In the genomic region with DNA sequence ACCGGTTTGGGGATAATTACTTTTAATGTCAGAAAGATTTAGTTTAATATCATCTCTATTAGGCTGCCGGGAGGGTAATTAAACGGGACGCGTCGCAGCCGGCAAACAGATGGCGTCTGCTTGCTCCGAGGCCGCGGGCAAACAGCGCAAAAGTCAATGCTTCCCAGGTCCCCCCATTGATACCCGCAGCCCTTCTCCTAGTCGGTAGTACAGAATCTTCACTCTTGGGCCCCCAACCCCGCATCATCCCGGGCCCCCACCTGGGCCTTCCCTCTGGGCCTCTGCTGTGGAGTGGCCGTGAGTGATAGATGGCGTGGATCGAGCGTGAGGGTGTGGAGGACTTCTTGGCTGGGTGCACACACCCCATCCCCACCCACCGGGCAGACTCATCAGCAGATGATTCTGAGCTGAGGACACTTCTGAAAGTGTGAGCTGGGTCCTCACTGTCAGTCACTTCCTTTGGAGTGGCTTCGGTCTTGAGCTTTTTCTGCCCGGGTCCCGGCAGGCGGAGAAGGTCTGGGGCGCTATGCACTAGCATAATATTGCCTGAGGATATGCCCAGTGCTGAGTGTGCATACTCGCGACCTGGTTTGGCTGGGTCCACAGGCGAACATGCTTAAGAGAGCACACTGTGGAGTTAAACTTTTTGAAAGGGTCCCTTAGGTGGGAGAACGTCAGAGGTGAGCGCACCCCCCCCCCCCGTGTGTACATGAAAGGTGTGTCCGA, we compare ENCODE assay signal across 10 mouse cellular contexts. TPM values are rescaled to one million over a fixed set of nuclear protein-coding genes. Genes with fewer than 3 reads are reported as not detected.
A peak's percentile ranks its signal among the peaks of the same experiment; 100 is the strongest.
DNase-seq lines count a peak whose midpoint lies in the region; ATAC-seq and TF ChIP-seq lines count a peak whose summit lies in the region.
"Had no signal": no experiment of that assay in that cellular context is flagged by ENCODE, and none has a peak within 500 bp of the region (broad histone marks: within the 10 kb centered on the region; RNA-seq: fewer than 3 reads in every experiment).

No protein-coding gene starts in this region.

- H3K27me3 ChIP-seq in megakaryocyte, embryonic 14.5 days (replicated peaks), result peaks cover 96% of the 10 kb centered on the region
- H3K27me3 ChIP-seq in hindbrain, postnatal 0 days (ENCODE audit: insufficient read depth, low read length), result peaks cover 77% of the 10 kb centered on the region
- H3K27me3 ChIP-seq in stomach, postnatal 0 days (ENCODE audit: control insufficient read depth, insufficient read depth, low read length), result peaks cover 40% of the 10 kb centered on the region

- H3K9ac ChIP-seq in hindbrain, postnatal 0 days (replicated peaks; ENCODE audit: low read length), result no peak overlapping the region
- H3K9ac ChIP-seq in stomach, postnatal 0 days (ENCODE audit: low read length), result no peak overlapping the region

- intact Hi-C loops in heart, postnatal 25 days (cut with DNase I), result no loop called here

- no peaks in the 10 kb centered on the region for H3K36me3 ChIP-seq in megakaryocyte, embryonic 14.5 days (replicated peaks; ENCODE audit: low read length)
- no peaks in the 10 kb centered on the region for H3K36me3 ChIP-seq in hindbrain, postnatal 0 days (ENCODE audit: insufficient read depth, low read length)
- H3K36me3 ChIP-seq in stomach, postnatal 0 days (ENCODE audit: control insufficient read depth, insufficient read depth, low read length), result no peaks in the 10 kb centered on the region

- ATAC-seq in megakaryocyte, adult 5-6 weeks (ENCODE audit: poor library complexity, severe bottlenecking), result no peak
- no peak for ATAC-seq in hindbrain, postnatal 0 days
- ATAC-seq in stomach, postnatal 0 days (ENCODE audit: low FRiP score, low TSS enrichment), result peak; percentile 41; the same call in 1 of the 2 replicates

- H3K9me3 ChIP-seq in megakaryocyte, embryonic 14.5 days, result peaks cover 28% of the 10 kb centered on the region
- H3K9me3 ChIP-seq in hindbrain, postnatal 0 days (ENCODE audit: low read length), result 0 out of 2 replicates have a peak, but pooled peaks cover 3% of the 10 kb centered on the region
- H3K9me3 ChIP-seq in stomach, postnatal 0 days (ENCODE audit: control insufficient read depth, low read length), result no peaks in the 10 kb centered on the region

- H3K4me3 ChIP-seq in megakaryocyte, embryonic 14.5 days (replicated peaks), result peak overlapping the region; percentile 79
- H3K4me3 ChIP-seq in hindbrain, postnatal 0 days (ENCODE audit: low read length), result peak overlapping the region; percentile 11; the same call in 1 of the 2 replicates
- no peak overlapping the region for H3K4me3 ChIP-seq in stomach, postnatal 0 days (ENCODE audit: low read depth, low read length)

- no peak for TF ChIP-seq EP300 in stomach, postnatal 0 days (optimal IDR thresholded peaks at IDR 0.05)

- DNase-seq in heart, adult 11 months, result peak; percentile 87
- DNase-seq in heart, postnatal 25 days (ENCODE audit: low spot score), result no peak
- DNase-seq in hindbrain, postnatal 0 days (ENCODE audit: low spot score), result no peak
- peak; percentile 14 for DNase-seq in stomach, postnatal 0 days (ENCODE audit: low spot score)
- no peak for DNase-seq in frontal cortex, postnatal 10 days (ENCODE audit: low spot score in 2 of 2)
- no peak for DNase-seq in layer of hippocampus, adult 9-11 months
- DNase-seq: cerebellum, adult 11 months; gastrocnemius, postnatal 25 days had no signal

- no peak overlapping the region for H3K27ac ChIP-seq in hindbrain, postnatal 0 days
- H3K27ac ChIP-seq in stomach, postnatal 0 days (replicated peaks), result no peak overlapping the region

- 0 out of 2 replicates have a peak overlapping the region, but pooled peaks have one; percentile 23 for H3K4me2 ChIP-seq in hindbrain, postnatal 0 days (ENCODE audit: low read depth, low read length)
- H3K4me2 ChIP-seq in stomach, postnatal 0 days (replicated peaks; ENCODE audit: low read depth), result no peak overlapping the region

- WGBS in hindbrain, postnatal 0 days, result under 1% methylated on average over 32 of the region's 33 CpGs
- WGBS in stomach, postnatal 0 days, result 3% methylated on average over 33 of the region's 33 CpGs

- H3K4me1 ChIP-seq in megakaryocyte, embryonic 14.5 days, result peaks cover 50% of the 10 kb centered on the region
- H3K4me1 ChIP-seq in hindbrain, postnatal 0 days (ENCODE audit: insufficient read depth, low read length), result 0 out of 2 replicates have a peak, but pooled peaks cover 9% of the 10 kb centered on the region
- H3K4me1 ChIP-seq in stomach, postnatal 0 days (replicated peaks; ENCODE audit: control insufficient read depth, insufficient read depth), result no peaks in the 10 kb centered on the region

- no peak for TF ChIP-seq CTCF in hindbrain, postnatal 0 days (IDR thresholded peaks at IDR 0.05; ENCODE audit: low read depth)
- TF ChIP-seq CTCF in stomach, postnatal 0 days (IDR thresholded peaks at IDR 0.05; ENCODE audit: low read depth), result no peak

RNA-seq across cellular contexts. Expression of gene Dmrta2, which starts 3.0 kb away (rescaled TPM):
- under 1 TPM in 1 of 2 experiments, not detected in 1; 0.10 TPM for total RNA-seq in heart, postnatal 25 days (2021)
- polyA plus RNA-seq in megakaryocyte, embryonic 14.5 days (2012; ENCODE audit: insufficient read depth, low replicate concordance), result 0.67 and 4.9 TPM in 2 replicates
- 0.14 TPM in 1 of 2 replicates, not detected in the other for total RNA-seq in megakaryocyte, adult 5-6 weeks (2015)
- total RNA-seq in megakaryocyte, adult 5-6 weeks (2017), result not detected in 2 replicates
- total RNA-seq in hindbrain, postnatal 0 days (2014; rRNA removed), result 1.2 and 2.0 TPM in 2 replicates
- polyA plus RNA-seq in hindbrain, postnatal 0 days (2015; fragmentation: Nextera tagmentation; extraction: Ambion mirVana), result 0.06 and 0.08 TPM in 2 replicates
- polyA plus RNA-seq in stomach, postnatal 0 days (2015; fragmentation: Nextera tagmentation; extraction: Ambion mirVana), result 0.05 TPM in 1 of 2 replicates, not detected in the other
- total RNA-seq: gastrocnemius, postnatal 25 days had no signal

Comparison
In these comparisons a context has a peak if more than half of its experiments do, and no peak if none do; other contexts are left out.
1. DNase-seq: peak in heart, adult 11 months (single experiment) and stomach, postnatal 0 days (single experiment); none in heart, postnatal 25 days (single experiment), hindbrain, postnatal 0 days (single experiment), frontal cortex, postnatal 10 days (0 of 2) and layer of hippocampus, adult 9-11 months (single experiment).